Mouse (Mus musculus) stomach, postnatal 0 days (tissue): ENCODE data around the gene Isy1. TPM values are rescaled to one million over a fixed set of nuclear protein-coding genes. Genes with fewer than 3 reads are reported as not detected.

Experiments
- ATAC-seq: fragments of 200-750 bp; cut with Nextera tagmentation; 2 replicates; pipeline ENCODE4 v1.8.0; 2017; ENCODE audit not compliant: low FRiP score, low TSS enrichment
- DNase-seq: peaks from one replicate; pipeline ENCODE4 v3.0.0-alpha.2; 2016; ENCODE audit warnings: low spot score
- H3K27ac ChIP-seq: fragments of 300-500 bp; sonication (generic); replicated peaks from 2 replicates; pipeline ENCODE4 v1.5.1; 2014; ENCODE audit warnings: mild to moderate bottlenecking, control low read depth
- H3K27me3 ChIP-seq: fragments of 300-500 bp; sonication (generic); 2 replicates; pipeline ENCODE4 v1.6.1; 2014; ENCODE audit warnings: low read length; ENCODE audit not compliant: control insufficient read depth, insufficient read depth
- H3K36me3 ChIP-seq: fragments of 300-500 bp; sonication (generic); 2 replicates; pipeline ENCODE4 v1.6.1; 2014; ENCODE audit warnings: low read length, mixed read lengths; ENCODE audit not compliant: control insufficient read depth, insufficient read depth
- H3K4me1 ChIP-seq: fragments of 300-500 bp; sonication (generic); replicated peaks from 2 replicates; pipeline ENCODE4 v1.6.1; 2014; ENCODE audit warnings: antibody characterized with exemption; ENCODE audit not compliant: control insufficient read depth, insufficient read depth
- H3K4me2 ChIP-seq: fragments of 300-500 bp; sonication (generic); replicated peaks from 2 replicates; pipeline ENCODE4 v1.6.1; 2014; ENCODE audit warnings: low read depth, mild to moderate bottlenecking, control low read depth, moderate library complexity
- H3K4me3 ChIP-seq: fragments of 300-500 bp; sonication (generic); 2 replicates; pipeline ENCODE4 v1.5.1; 2014; ENCODE audit warnings: low read depth, low read length, control low read depth
- H3K9ac ChIP-seq: fragments of 300-500 bp; sonication (generic); 2 replicates; pipeline ENCODE4 v1.6.1; 2014; ENCODE audit warnings: mild to moderate bottlenecking, low read length, control low read depth, mixed read lengths
- H3K9me3 ChIP-seq: fragments of 300-500 bp; sonication (generic); 2 replicates; pipeline ENCODE4 v1.6.1; 2016; ENCODE audit warnings: low read length; ENCODE audit not compliant: control insufficient read depth
- CTCF ChIP-seq: IDR thresholded peaks from 2 replicates; pipeline ENCODE4 v1.5.1; 2016; ENCODE audit warnings: antibody characterized with exemption, low read depth, mild to moderate bottlenecking, moderate library complexity
- EP300 ChIP-seq: optimal IDR thresholded peaks from 2 replicates; pipeline ENCODE3; 2016; ENCODE audit warnings: antibody characterized with exemption
- WGBS: fragments of 180-500 bp; shearing (Covaris S2); extraction: QIAGEN DNeasy Blood & Tissue Kit; methylation state at CpG from one replicate; pipeline ENCODE4 v1.1.7; 2014; 5-methylcytosine and 5-hydroxymethylcytosine counted together
- polyA plus RNA-seq: library from polyadenylated mRNA; unstranded; fragments of >200 nt; fragmentation: Nextera tagmentation; extraction: Ambion mirVana; gene quantifications from 2 replicates; pipeline ENCODE4 v1.2.1, GENCODE M21; 2015

Isy1 gene
- polyA plus RNA-seq, 1 experiment from 2014 or later, result 27.5 TPM

- Histone ChIP-seq H3K9me3 (no peaks in the 10 kb centered on the region), H3K36me3 (no peaks in the 10 kb centered on the region), H3K4me1 (no peaks in the 10 kb centered on the region), H3K4me2 (peak overlapping the region; percentile 88; the same call in 1 of the 2 replicates), H3K27ac (peak overlapping the region; percentile 36; the same call in 1 of the 2 replicates), H3K9ac (no peak overlapping the region), H3K4me3 (peak overlapping the region; percentile 86; the same call in 1 of the 2 replicates), H3K27me3 (no peaks in the 10 kb centered on the region)
- peak; percentile 48 for DNase-seq
- TF ChIP-seq EP300, result no peak
- no peak for TF ChIP-seq CTCF
- WGBS, result 74% methylated on average over 6 of the region's 6 CpGs
- peak; percentile 27; the same call in 1 of the 2 replicates for ATAC-seq
Observed at GRCm38 (mm10) chr6:87809651-87810161, 28.9 kb downstream of the Isy1 start.

GRCm38 (mm10) chr6:87809144-87809543 lies 29.5 kb downstream of the Isy1 start:
- TF ChIP-seq CTCF (no peak), EP300 (no peak)
- no peak for ATAC-seq
- H3K27ac ChIP-seq, result no peak overlapping the region

GRCm38 (mm10) chr6:87808521-87808920 lies 30.1 kb downstream of the Isy1 start:
- Histone ChIP-seq H3K4me3 (no peak overlapping the region), H3K27me3 (no peaks in the 10 kb centered on the region), H3K27ac (no peak overlapping the region), H3K9ac (no peak overlapping the region), H3K4me2 (no peak overlapping the region), H3K4me1 (no peaks in the 10 kb centered on the region), H3K36me3 (no peaks in the 10 kb centered on the region), H3K9me3 (no peaks in the 10 kb centered on the region)
- TF ChIP-seq EP300 (no peak), CTCF (no peak)
- DNase-seq (no peak), ATAC-seq (no peak)
- whole genome bisulfite sequencing, result 59% methylated on average over 3 of the region's 3 CpGs

More at GRCm38 (mm10) chr6:87809144-87809543, 29.5 kb downstream of the Isy1 start:
- Histone ChIP-seq H3K4me3 (no peak overlapping the region), H3K9me3 (no peaks in the 10 kb centered on the region), H3K9ac (no peak overlapping the region), H3K4me1 (no peaks in the 10 kb centered on the region), H3K27me3 (no peaks in the 10 kb centered on the region), H3K36me3 (no peaks in the 10 kb centered on the region), H3K4me2 (peak overlapping the region; percentile 88; the same call in 1 of the 2 replicates)
- no peak for DNase-seq
- 83% methylated on average over 2 of the region's 2 CpGs for WGBS

- DNase-seq (no peak), ATAC-seq (no peak)
- TF ChIP-seq EP300, result no peak
- TF ChIP-seq CTCF, result no peak
- no peaks in the 10 kb centered on the region for H3K4me1 ChIP-seq
- no peak overlapping the region for H3K4me2 ChIP-seq
- WGBS, result 77% methylated on average over 4 of the region's 4 CpGs
- no peaks in the 10 kb centered on the region for H3K27me3 ChIP-seq
- no peaks in the 10 kb centered on the region for H3K9me3 ChIP-seq
- H3K9ac ChIP-seq, result no peak overlapping the region; the same call in 1 of the 2 replicates
- no peaks in the 10 kb centered on the region for H3K36me3 ChIP-seq
- no peak overlapping the region for H3K27ac ChIP-seq
- H3K4me3 ChIP-seq, result no peak overlapping the region
Observed at GRCm38 (mm10) chr6:87807735-87808440, 30.7 kb downstream of the Isy1 start.

- Histone ChIP-seq H3K27ac (no peak overlapping the region), H3K9me3 (no peaks in the 10 kb centered on the region), H3K4me3 (no peak overlapping the region), H3K27me3 (no peaks in the 10 kb centered on the region), H3K9ac (no peak overlapping the region), H3K4me1 (no peaks in the 10 kb centered on the region), H3K4me2 (no peak overlapping the region), H3K36me3 (no peaks in the 10 kb centered on the region)
- DNase-seq (no peak), ATAC-seq (no peak)
- 37% methylated on average over 2 of the region's 2 CpGs for WGBS
- TF ChIP-seq CTCF (peak; percentile 43), EP300 (no peak)
Observed at GRCm38 (mm10) chr6:87806857-87807256, 31.7 kb downstream of the Isy1 start.

GRCm38 (mm10) chr6:87806028-87806427 lies 32.6 kb downstream of the Isy1 start:
- no peak overlapping the region for H3K27ac ChIP-seq
- H3K36me3 ChIP-seq, result no peaks in the 10 kb centered on the region
- ATAC-seq, result no peak
- no peaks in the 10 kb centered on the region for H3K4me1 ChIP-seq
- H3K9ac ChIP-seq, result no peak overlapping the region
- no peaks in the 10 kb centered on the region for H3K27me3 ChIP-seq
- H3K9me3 ChIP-seq, result no peaks in the 10 kb centered on the region
- no peak for DNase-seq
- no peak overlapping the region for H3K4me3 ChIP-seq
- TF ChIP-seq EP300 (no peak), CTCF (no peak; the same call in 1 of the 2 replicates)
- no peak overlapping the region for H3K4me2 ChIP-seq
- 76% methylated on average over 2 of the region's 2 CpGs for WGBS
